Mouse (Mus musculus): ENCODE results near the gene Snap91.

Gene Snap91

DNA sequence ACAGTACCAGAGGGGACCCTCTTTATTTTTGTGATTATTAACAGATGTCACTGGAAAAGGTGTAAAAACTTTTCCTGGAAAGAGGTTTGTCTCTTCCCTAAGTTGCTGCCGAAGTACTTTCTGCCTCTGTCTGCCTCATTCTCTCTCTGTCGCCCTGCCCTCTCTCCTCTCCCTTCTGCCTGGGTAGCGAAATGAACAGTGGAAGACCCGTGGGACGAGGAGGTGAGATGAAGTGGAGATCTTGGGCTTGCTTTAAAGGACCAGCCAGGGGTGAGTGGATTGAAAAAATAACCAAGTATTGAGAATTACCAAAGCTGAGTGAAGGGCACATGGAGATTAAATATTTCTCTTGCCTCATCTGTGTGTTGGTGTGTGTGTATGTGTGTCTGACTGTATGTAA lies 136.4 kb downstream of the Snap91 start:
- DNase-seq (ENCODE audit: low spot score in 2 of 2), result no peak

DNA sequence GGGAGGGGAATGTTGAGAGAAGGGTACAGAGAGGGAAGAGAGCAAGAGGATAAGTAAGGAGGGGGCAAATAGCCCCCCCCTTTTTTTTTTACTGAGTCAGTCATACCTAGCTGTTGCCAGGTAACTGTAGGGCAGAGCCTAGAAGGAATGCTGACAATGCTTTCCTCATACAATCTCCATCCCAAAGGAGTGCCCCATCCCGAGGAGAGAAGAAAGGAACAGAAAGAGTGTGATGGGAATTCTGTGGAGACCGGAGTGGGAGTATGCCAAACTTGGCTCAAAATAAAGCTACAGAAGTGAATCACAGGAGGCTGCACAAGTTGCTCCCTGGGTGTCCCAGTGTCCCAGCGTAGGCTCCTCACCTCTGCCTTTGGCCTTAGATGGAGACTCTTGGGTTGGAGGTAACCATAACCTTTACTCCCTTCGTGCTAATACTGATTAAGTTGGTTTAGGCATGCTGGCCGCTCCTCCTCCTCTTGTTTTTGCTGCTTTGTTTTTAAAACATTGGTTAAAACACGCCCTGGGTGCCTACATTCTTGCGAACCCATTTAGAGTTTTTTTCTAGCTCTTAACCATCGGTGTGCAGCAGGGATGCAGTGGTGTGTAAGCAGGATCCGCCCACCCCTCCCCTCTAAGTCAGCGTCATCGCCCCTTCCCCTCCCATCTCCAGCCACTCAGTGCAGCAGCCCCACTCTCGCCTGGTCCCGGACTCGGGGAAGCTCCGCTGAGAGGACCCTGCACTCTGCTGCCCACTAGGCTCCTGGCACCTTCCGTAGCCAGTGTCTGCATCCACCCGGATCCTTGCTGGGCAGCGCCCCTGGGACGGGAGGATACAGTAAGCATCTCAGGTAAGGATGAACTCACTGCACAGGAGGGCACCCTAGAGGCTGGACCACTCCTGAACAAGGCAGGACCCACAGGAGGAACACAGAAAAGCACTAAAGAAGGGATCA lies 137.2 kb downstream of the Snap91 start, which contains the start of gene Prss35:
Gene Prss35 (plus strand): TSS at position 691 of the 953 bp plus-strand sequence.
- peak in 1 of 2 experiments; percentile 41 for DNase-seq (ENCODE audit: low spot score in 2 of 2)

DNA sequence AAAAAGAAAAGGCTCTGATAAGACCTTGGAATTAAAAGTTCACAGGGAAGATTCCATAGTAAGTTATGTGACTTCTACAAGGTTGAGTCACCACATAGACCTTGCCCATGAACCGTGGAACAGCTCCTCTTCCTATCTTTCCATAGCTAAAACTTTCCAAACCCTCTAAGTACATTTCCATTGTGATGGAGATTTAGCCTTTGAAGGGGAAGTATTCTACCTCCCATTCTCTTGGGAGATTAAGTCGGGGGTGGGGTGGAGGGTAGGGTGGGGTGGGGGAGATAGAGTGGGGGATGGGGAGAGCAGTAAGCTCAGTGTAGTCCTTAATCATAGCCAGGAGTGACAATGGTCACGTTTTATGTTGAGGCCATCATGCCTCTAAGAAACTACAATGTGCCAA lies 140.5 kb downstream of the Snap91 start:
- DNase-seq (ENCODE audit: low spot score in 2 of 2), result no peak

DNA sequence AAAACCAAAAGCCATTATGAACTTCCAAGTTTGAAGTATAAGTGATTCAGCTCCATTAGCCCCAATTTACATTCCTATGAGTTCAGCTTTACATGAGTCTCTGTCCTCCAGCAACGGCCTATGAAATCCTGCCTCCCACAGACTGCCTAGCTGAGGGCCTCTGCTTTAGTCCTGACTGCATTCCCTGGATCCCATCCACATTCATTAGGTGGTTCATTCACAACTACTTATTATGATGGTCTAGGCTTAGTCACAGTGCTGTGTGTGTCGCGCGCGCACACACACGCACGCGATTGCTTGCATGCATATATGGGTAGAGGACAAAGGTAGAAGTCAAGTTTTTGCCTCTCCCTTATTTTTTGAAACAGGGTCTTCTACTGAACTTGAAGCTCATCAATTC lies 141.7 kb downstream of the Snap91 start:
- no peak for DNase-seq (ENCODE audit: low spot score in 2 of 2)

DNA sequence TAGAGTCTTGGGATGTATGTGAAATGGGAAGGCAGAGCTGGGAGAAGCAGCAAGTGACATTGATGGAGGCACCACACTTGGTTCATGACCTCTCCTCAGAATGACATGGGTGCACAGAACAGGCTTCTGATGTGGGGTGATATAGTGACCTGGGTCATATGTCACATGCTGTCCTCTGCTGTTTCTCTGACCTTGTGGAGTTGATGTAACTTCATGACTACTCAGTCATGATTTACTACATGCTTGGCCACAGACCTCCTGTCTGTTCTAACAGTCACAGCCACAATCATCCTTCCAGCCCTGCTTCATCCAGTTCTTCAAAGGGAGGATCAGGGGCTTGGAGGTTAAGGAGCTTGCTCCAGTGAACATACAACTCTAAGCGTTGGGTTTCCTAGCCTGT lies 142.4 kb downstream of the Snap91 start:
- DNase-seq (ENCODE audit: low spot score in 2 of 2), result no peak

DNA sequence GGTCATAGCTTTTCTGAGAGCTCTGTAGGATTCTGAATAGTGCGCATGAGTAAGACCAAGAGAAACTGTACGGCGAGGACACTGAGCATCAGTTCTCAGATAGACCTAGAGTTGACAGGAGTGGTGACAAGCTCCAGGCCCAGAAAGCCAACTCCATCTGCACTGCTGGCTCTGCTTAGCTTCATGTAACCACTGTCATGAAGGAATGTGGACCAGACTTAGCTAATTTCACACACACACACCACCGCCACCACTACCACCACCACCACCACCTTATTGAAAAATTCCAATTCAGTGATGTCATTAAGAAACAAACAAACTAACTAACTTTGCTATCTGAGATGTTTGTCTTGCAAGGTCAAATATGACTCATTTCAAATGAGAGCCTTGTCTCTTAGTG lies 143.5 kb downstream of the Snap91 start:
- DNase-seq (ENCODE audit: low spot score in 2 of 2), result no peak

DNA sequence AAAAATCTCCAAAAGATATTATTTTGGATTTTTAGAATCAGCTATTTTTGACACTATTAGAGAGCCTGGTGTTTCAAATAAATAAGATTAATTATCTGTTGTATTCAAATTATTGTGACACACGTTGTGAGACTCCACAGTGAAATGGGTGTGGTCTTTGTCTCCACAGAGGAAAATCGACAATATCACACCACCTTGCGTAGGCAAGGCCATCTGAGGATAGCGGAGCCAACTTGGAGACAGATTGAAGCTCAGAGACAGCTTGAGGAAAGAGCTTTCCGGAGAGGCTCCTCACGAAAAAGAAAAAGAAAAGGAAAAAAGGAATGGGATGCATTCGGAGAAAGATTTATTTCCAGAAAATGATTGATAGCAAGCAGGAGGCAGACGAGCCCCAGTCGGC lies 145.7 kb downstream of the Snap91 start:
- no peak for DNase-seq (ENCODE audit: low spot score in 2 of 2)

DNA sequence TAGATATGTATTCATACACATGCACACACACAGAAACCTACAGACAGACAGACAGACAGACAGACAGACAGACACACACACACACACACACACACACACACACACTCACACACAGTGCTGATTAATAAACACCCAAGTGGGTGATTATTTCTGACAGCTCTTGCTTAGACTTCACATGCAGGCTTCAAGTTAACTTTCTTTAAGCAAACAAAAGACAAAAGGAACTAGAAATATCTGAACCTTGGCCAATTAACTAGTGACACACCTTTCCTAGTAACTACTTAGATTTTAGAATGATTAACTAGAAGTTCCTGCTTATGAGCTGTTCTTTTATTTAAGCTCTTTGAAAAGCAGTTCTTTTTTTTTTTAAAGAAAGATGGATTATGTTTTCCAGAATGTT lies 146.1 kb downstream of the Snap91 start:
- DNase-seq (ENCODE audit: low spot score in 2 of 2), result no peak

DNA sequence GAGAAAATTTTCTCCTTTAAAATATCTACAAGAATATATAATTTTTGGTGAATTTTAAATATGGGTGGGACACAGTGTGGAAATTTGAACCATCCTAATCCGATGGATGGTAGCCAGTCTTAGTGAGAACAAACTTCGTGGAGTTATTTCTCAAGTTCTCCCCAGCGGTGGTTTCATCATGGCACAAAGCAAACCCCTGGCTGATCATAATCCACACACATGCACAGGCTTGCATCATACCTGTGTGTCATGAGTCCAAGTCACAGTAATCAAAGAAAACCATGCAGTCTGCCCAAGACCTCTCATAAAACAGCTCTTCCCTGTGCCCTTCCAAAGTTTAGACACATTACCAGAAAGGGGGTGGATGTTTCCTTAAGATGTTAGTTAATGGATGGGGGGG lies 150.6 kb downstream of the Snap91 start:
- no peak for DNase-seq (ENCODE audit: low spot score in 2 of 2)

DNA sequence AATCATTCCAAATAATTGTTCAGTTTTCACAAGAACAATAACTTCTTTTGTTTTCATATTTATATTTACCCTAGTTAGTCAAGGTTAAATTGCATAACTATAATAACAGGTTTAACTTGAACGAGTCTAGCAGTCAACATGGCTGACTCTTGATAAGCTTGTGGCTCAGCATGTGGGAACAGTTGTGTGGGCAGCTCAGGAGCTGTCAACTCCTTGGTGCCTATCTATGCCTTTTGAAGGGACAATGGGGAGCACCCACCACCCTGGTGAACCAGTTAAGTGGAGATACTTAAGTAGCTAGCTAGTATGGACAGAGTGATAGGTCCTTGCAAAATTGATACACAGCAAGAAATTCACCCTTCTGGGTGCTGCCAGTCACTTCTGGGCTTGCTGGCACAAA lies 151.4 kb downstream of the Snap91 start:
- DNase-seq (ENCODE audit: low spot score in 2 of 2), result no peak

DNA sequence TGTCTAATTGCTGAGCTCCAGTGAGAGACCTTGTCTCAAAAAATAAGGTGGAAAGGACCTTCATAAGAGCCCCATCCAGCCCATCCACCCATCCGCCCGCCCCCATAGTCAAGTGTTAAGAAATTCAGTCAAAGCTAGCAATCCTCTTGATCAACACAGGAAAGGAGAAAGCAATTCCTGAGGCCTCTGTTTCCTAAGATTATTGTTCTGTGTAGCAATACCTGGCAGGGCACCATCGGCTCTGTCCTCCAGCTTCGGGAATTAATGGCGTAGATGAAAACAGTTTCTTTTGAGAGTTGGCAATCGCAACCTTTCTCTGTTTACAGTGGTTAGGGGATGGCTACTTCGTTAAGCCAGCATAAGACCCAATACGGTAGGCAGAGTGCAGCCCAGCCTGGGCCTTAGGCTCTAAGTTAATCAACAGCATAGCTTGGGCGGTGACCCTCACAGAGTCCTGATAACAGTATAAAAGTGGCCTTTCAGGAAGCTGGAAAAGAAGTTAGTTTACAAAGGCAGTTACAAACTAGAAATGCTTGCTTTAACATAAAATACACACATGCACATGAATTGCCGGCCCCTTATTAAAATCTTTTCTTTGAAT lies 152.1 kb downstream of the Snap91 start:
- DNase-seq (ENCODE audit: low spot score in 2 of 2), result no peak

DNA sequence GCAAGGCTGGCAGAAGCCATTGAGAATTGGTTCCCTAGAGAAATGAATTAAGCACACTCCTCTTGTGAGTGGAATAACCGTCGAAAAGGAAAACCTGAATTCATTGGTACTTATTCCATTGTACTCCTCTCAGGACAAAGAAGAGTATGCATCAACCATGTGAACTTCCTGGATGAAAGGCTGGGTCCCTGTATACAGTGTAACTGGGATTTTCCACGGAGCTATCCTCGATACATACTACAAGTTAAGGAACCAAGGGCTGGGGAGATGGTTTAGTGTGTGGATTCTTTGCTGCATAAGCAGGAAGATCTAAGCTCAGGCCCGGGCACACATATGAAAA lies 154.1 kb downstream of the Snap91 start:
- no peak for DNase-seq (ENCODE audit: low spot score in 2 of 2)

DNA sequence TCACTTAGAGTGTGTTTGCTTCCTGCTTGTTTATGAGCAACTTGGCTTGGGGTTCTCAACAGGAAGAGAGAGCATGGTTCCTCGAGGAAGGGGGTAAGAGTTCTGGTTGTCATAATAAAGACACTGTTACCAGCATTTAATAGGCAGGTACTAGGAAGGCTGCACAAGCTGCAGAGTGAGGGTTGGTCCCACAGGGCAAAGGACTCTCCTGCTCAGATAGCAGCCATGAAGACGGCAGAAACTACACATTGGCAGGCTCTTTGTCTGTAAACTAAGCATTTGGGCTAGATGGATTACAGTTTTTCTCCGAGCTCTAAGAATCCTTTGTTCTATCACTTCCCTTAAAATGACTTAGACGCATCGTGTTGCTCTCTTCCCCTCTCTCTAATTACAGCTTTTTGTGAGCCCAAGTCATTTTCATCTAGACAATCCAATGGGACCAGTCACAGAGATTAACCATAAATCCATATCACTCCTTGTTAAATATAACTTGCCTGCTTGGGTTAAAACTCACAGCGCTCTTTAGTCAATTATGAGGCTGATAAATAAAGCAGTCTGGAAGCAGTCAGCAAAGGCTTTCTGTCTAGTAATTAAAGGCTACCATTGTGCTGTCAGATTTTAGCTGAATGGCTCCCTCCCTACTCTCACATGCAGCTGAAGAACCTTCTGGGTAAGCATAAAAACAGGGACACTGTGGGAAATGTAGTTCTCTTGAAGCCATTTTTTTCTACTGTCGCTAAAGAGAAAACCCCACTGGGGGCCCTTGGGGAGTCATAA lies 154.7 kb downstream of the Snap91 start:
- no peak for DNase-seq (ENCODE audit: low spot score in 2 of 2)

DNA sequence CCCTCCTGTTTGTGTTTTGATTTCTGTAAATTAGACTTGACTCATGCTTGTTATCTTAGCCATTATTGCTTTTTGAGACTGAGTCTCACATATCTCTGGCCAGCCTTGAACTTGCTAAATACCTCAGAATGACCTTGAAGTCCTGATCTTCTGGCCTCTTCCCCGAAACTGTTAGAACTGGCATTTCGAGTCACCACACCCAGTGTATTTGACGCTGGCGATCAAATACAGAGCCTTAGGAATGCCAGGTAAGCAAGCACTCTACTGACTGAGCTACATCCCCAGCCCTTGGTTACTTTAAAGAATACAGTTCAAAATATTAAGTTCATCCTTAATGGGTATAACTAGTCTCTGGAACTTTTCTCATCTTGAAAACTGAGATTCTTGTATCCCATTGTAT lies 155.4 kb downstream of the Snap91 start:
- no peak for DNase-seq (ENCODE audit: low spot score in 2 of 2)

DNA sequence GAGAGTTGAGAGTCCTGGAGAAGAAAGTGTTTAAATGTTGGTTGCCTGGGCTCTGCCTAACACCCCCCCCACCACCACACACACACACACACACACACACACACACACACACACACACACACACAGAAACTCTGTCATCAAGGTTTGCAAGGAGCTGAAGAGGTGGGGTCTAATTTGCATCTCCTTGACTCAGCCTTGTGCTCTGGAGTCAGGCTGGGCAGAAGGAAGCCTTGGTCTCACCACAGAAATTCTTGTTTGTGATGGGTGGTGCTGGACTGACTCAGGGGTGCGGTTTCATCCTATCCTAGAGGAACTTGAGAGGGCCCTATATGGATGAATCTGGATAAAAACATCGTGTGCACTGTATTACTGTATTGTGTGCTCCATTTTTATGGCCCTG lies 159.7 kb downstream of the Snap91 start:
- DNase-seq (ENCODE audit: low spot score in 2 of 2), result no peak

DNA sequence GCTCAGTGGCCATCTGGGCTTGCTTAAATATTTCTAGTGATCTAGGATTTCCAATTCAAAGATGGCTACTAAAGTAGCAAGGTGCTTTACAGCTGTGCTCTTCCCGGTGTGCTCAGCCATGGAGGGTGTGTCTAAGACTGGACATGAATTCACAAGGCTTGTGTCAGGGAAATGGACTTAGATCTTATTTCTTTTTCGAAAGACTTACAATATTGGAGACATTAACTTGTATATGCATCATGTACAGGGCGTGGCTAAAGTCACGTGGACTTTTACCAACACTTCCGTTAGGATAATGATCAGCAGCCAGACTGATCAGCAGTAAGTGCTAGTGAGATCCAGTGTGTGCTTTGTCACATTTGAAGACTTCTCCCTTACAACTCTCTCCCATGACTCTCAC lies 160.2 kb downstream of the Snap91 start:
- DNase-seq (ENCODE audit: low spot score in 2 of 2), result no peak

DNA sequence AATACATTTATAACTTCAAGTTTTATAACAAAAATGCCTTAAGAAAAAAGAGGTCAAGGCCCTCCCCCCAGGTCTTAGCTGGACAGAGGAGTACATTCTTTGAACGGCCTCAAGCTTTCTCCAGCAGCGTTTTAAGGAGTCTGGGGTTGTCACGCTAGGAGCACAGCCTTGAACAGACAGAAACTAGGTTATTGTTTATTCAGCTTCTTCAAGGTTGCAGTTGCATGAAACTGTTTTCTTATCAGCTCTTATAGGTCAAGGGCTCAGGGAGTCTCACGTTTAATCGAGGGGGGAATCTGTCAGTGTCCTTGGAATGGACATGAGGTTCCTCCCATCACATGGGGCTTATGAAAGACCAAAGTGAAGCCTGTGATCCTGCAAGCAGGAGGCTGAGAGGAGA lies 163.3 kb downstream of the Snap91 start:
- DNase-seq (ENCODE audit: low spot score in 2 of 2), result no peak

DNA sequence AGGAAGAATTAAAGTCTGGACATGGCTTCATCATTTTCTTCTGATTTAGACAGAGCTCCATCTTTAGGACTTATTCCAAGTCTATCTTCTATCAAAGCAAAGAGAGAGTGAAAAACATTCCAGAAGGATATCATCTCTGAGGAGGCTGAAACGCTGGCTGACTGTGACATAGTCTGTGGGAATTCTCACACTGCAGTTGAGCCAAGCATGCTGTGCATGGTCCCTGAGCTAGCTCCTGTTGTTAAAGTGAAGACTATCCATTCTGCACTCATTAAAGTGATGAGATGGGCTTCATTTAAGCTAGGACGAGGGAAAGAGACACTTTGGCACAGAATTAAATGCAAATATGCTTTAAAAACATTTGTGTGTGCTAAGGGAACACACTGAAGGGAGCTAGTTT lies 163.9 kb downstream of the Snap91 start:
- no peak for DNase-seq (ENCODE audit: low spot score in 2 of 2)

Data from frontal cortex, postnatal 10 days (tissue).